Comparison of ENCODE assay signal across 7 mouse cellular contexts in the genomic region with DNA sequence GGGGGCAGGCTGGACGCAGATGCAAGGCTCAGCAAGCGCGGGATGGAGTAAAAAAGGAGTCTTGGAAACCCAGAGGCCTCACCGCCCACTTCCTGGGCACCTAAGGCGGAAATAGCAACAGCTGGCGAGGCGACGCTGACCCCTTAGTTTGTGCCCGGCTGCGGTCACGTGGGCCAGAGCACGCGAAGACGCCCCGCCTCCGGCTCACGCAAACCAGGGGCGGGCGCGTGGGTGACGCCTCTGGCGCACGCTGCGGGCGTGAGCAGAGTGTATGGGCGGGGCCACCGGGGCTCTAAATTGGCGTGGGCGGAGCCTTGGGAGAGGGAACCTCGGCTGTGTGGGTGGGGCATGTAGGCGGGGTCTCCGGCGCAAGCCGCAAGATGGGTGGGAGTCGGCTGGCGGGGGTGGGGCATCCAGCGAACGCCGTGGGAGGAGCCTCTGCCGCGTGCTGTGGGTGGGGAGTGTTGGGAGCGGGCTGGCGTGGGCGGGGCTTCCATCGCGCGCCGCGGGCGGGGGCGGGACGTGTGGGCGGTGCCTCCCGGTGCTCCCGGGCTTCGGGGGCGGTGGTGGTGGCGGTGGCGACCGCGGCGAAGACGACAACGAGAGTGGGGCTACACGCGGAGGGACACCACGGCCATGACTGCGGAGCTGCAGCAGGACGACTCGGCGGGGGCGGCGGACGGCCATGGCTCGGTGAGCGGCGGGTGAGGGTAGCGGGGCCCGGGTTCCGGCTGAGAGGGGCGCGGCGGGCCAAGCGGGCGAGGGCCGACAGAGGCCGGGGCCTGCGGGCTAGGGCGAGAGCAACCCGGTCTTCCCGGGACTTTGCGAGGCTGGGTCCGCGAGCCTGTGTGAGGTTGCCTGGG. TPM values are rescaled to one million over a fixed set of nuclear protein-coding genes. Genes with fewer than 3 reads are reported as not detected.
DNase-seq lines count a peak whose midpoint lies in the region; ATAC-seq lines count a peak whose summit lies in the region.

TSS of gene Usp28 (plus strand) at position 531 of the 863 bp plus-strand sequence.

- H3K4me1 ChIP-seq in intestine, embryonic 16.5 days (ENCODE audit: control insufficient read depth, insufficient read depth, low read length), result peaks cover 13% of the 10 kb centered on the region
- peaks cover 10% of the 10 kb centered on the region for H3K4me1 ChIP-seq in midbrain, embryonic 11.5 days (ENCODE audit: control insufficient read depth, insufficient read depth, low read length)

- peak within 1 kb of the TSS; percentile 83 for H3K4me2 ChIP-seq in intestine, embryonic 16.5 days (ENCODE audit: low read depth, low read length)
- H3K4me2 ChIP-seq in midbrain, embryonic 11.5 days, result peak within 1 kb of the TSS; percentile 56

- no peaks in the 10 kb centered on the region for H3K36me3 ChIP-seq in intestine, embryonic 16.5 days (ENCODE audit: control insufficient read depth, insufficient read depth, low read length)
- no peaks in the 10 kb centered on the region for H3K36me3 ChIP-seq in midbrain, embryonic 11.5 days (ENCODE audit: control insufficient read depth, insufficient read depth, low read length)

- no peaks in the 10 kb centered on the region for H3K27me3 ChIP-seq in intestine, embryonic 16.5 days (replicated peaks; ENCODE audit: control insufficient read depth, insufficient read depth, low read length)
- no peaks in the 10 kb centered on the region for H3K27me3 ChIP-seq in midbrain, embryonic 11.5 days (ENCODE audit: control insufficient read depth, insufficient read depth, low read length)

- DNase-seq in adrenal gland, adult 2 months, result peak; percentile 100
- DNase-seq in embryo, embryonic 11.5 days (ENCODE audit: low read depth, low spot score), result peak; percentile 99
- DNase-seq in gastrocnemius, postnatal 36 days, result peak; percentile 98 to 100
- peak; percentile 96 for DNase-seq in left cerebral cortex, postnatal 36 days (ENCODE audit: low spot score in 2 of 2)
- peak; percentile 100 for DNase-seq in midbrain, embryonic 11.5 days (ENCODE audit: low spot score, missing footprints)
- peak; percentile 99 for DNase-seq in skeletal muscle tissue, adult 2 months (ENCODE audit: low read depth, low spot score)

- WGBS in intestine, embryonic 16.5 days, result under 1% methylated on average over 92 of the region's 94 CpGs
- under 1% methylated on average over 82 of the region's 94 CpGs for WGBS in midbrain, embryonic 11.5 days

- peak; percentile 90 for ATAC-seq in intestine, embryonic 16.5 days
- ATAC-seq in midbrain, embryonic 11.5 days (ENCODE audit: low FRiP score), result peak; percentile 92

- peak within 1 kb of the TSS; percentile 86 for H3K27ac ChIP-seq in intestine, embryonic 16.5 days (ENCODE audit: low read length)
- H3K27ac ChIP-seq in midbrain, embryonic 11.5 days (ENCODE audit: low read depth, low read length), result peak within 1 kb of the TSS; percentile 69

- H3K4me3 ChIP-seq in intestine, embryonic 16.5 days (ENCODE audit: low read length), result peak within 1 kb of the TSS; percentile 79
- H3K4me3 ChIP-seq in midbrain, embryonic 11.5 days (ENCODE audit: low read depth, low read length), result peak within 1 kb of the TSS; percentile 60

- no peaks in the 10 kb centered on the region for H3K9me3 ChIP-seq in intestine, embryonic 16.5 days (ENCODE audit: control insufficient read depth, low read length)
- no peaks in the 10 kb centered on the region for H3K9me3 ChIP-seq in midbrain, embryonic 11.5 days (ENCODE audit: control insufficient read depth, low read length)

- intact Hi-C loops in gastrocnemius, postnatal 36 days (cut with DNase I), result no loop called here
- intact Hi-C loops in left cerebral cortex, postnatal 36 days (cut with DNase I), result loop anchor here (10.0 kb wide), 1 partner anchor 250 kb away; no protein-coding TSS in a partner anchor

- H3K9ac ChIP-seq in intestine, embryonic 16.5 days (ENCODE audit: low read depth, low read length), result peak within 1 kb of the TSS; percentile 87
- peak within 1 kb of the TSS; percentile 74 for H3K9ac ChIP-seq in midbrain, embryonic 11.5 days (ENCODE audit: low read length)

RNA-seq across cellular contexts. Expression of gene Usp28, which starts in this region (rescaled TPM):
- total RNA-seq in adrenal gland, adult 2 months (2021), result 10 to 100 TPM; 10.7 to 11.2 TPM
- 6.6 and 6.9 TPM in 2 replicates for polyA plus RNA-seq in adrenal gland, adult 2 months (2012; rRNA removed)
- 10 to 100 TPM; 68.2 to 77.8 TPM for total RNA-seq in gastrocnemius, postnatal 36 days (2021)
- 17.1 and 19.6 TPM in 2 replicates for polyA plus RNA-seq in intestine, embryonic 16.5 days (2015; fragmentation: Nextera tagmentation; extraction: Ambion mirVana)
- total RNA-seq in left cerebral cortex, postnatal 36 days (2021), result 10 to 100 TPM; 35.6 to 52.3 TPM
- polyA plus RNA-seq in midbrain, embryonic 11.5 days (2014; fragmentation: Nextera tagmentation; extraction: Ambion mirVana), result 41.5 and 43.0 TPM in 2 replicates

Comparison
In these comparisons a context has a peak if more than half of its experiments do, and no peak if none do; other contexts are left out.
1. Peak in every context shown above with its lines: DNase-seq, ATAC-seq, H3K4me3 ChIP-seq and H3K27ac ChIP-seq.